Mouse (Mus musculus) gastrocnemius, postnatal 10 days (tissue): Measurements from ENCODE around the gene Xbp1. TPM values are rescaled to one million over a fixed set of nuclear protein-coding genes. Genes with fewer than 3 reads are reported as not detected.
"Not testable (repeated sequence)": the region's sequence is repeated elsewhere in the genome, so short reads cannot be mapped to it uniquely, and the experiment has no call there.

Source experiments
- DNase-seq: peaks from one replicate; pipeline ENCODE4 v3.0.0; 2021; ENCODE audit warnings: mixed read lengths
- long read RNA-seq, 2 experiments: library from polyadenylated mRNA; stranded (forward); transcript quantifications; one replicate each; pipeline ENCODE4 v2.0.0; 2021
- total RNA-seq, 2 experiments: library from RNA; stranded (reverse); gene quantifications; 2 replicates each; pipeline ENCODE4 v1.2.3; 2021

Xbp1 gene
- 10 to 100 TPM; 44.6 to 57.0 TPM for total RNA-seq
- long read RNA-seq, experiment 1, transcript Xbp1-201 (5 exons, 2,129 nt), result major isoform, 120 of 136 reads
- long read RNA-seq, experiment 1, partial matches to known transcripts, result 7 of 136 reads
- long read RNA-seq, experiment 1, other reads (novel, unspliced or antisense), result 5 of 136 reads
- long read RNA-seq, experiment 2, transcript Xbp1-201 (5 exons, 2,129 nt), result major isoform, 102 of 112 reads
- long read RNA-seq, experiment 2, partial matches to known transcripts, result 2 of 112 reads
- long read RNA-seq, experiment 2, other reads (novel, unspliced or antisense), result 8 of 112 reads

DNA sequence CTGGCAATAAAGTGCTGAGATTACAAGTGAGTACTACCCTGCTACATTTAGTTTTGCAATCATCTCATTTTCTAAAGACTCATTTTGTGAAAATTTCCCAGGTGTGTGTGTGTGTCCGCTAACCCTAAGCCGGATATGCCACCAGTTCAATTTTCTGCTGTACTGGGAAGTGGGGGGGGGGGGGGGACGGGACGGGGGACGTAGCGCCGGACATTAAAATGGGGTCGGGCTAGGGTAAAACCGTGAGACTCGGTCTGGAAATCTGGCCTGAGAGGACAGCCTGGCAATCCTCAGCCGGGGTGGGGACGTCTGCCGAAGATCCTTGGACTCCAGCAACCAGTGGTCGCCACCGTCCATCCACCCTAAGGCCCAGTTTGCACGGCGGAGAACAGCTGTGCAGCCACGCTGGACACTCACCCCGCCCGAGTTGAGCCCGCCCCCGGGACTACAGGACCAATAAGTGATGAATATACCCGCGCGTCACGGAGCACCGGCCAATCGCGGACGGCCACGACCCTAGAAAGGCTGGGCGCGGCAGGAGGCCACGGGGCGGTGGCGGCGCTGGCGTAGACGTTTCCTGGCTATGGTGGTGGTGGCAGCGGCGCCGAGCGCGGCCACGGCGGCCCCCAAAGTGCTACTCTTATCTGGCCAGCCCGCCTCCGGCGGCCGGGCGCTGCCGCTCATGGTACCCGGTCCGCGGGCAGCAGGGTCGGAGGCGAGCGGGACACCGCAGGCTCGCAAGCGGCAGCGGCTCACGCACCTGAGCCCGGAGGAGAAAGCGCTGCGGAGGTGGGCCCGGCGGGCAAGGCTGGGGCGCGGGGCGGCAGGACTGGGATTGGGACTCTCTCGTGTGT lies at the start of gene Xbp1:
Gene Xbp1 (plus strand): TSS at position 248 of the 854 bp plus-strand sequence.
- DNase-seq, result peak; percentile 98

DNA sequence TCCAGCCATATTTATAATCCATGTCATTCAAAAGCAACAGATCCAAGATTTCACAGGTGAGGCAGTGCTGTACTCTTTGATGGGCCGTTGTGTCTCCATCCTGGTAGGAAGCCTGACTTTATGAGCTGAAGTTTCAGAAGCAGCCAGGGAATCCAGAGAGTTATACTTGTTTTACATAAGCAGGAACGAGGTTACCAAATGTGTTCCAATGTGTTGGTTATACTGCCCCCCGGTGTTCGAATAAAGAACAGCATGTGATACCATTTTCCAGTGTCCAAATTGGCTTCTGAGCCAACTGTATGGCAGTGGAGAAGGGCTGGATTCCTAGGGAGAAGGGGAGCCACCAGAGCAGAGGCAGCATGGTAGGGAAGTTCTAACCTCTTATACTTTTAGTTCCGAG lies 46.3 kb upstream of the Xbp1 start:
- DNase-seq, result peak; percentile 54

- not testable (repeated sequence) for DNase-seq
Measured at GRCm38 (mm10) chr11:5475556-5476118, 44.8 kb upstream of the Xbp1 start.

DNA sequence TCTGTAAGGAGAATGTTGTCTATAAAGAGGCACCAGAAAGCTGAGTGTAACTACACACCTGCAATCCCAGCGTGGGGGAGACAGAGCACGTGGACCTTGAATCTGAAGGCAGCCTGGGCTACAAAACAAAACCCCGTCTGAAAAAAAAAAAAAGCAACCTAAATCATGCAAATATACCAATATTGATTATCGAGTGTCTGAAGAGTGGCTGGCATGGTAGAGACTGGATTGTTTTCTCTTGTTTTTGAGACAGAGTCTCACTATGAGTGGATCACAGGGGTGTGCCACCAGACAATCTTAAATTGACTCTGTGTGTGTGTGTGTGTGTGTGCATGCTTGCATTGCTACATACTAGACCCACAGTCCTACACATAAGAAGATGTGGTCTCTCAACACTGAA lies 43.7 kb upstream of the Xbp1 start:
- no peak for DNase-seq

- DNase-seq, result no peak
Measured at GRCm38 (mm10) chr11:5478193-5478592, 42.3 kb upstream of the Xbp1 start.

DNA sequence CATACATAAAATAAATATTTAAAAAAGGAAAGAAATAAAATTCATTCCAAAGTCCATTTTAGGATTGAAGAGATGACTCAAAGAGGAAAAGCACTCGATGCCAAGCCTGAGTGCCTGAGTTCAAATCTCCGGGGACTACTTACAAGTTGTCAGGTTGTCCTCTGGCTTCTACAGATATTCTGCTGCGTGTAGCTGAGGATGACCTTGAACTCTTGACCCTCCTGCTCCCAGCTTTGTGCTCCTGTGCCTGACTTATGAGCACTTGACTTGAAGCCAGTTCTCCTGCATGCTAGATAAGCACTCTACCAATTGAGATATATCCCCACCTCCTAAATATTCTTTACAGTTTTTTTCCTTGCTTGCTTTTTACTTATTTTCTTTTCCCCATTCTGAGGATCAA lies 41.6 kb upstream of the Xbp1 start:
- no peak for DNase-seq

DNA sequence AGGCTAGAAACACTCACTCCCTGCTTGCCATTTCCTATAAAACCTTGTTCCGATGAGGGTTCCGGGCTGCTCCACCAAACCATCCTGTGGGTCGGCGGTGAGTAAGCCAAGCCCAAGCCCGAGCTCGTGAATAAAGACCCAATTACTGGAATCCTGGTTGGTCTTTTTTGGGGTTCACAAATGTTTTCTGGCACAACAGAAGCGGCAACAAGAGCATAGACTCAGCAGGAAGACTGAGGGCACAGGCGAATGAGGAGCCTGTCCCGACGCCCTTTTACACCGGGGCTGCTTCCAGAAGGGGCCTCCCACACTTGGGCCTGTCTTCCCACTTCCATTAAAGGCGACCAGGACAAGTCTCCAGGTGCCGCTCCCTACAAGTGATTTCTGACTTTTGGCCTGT lies 37.9 kb upstream of the Xbp1 start:
- DNase-seq, result no peak

- DNase-seq, result peak; percentile 80
Measured at GRCm38 (mm10) chr11:5485193-5486011, 35.1 kb upstream of the Xbp1 start.

DNA sequence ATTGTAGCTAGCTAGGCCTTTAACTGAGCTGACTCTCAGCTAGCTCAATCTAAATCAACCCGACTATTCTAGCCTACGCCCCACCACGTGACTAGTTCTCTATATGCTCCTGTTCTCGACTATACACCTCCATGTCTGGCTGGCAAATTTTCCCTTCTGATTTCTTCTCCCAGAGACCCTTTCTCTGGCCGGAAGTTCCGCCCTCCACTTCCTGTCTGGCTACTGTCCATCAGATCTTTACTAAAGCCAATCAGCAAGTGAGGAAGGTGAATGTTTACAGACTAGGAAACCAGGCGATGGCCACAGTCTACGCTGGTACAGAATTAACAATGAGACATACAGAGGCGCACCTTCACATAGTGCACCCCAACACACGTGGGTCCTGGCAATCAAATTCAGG lies 31.0 kb upstream of the Xbp1 start:
- not testable (repeated sequence) for DNase-seq

DNA sequence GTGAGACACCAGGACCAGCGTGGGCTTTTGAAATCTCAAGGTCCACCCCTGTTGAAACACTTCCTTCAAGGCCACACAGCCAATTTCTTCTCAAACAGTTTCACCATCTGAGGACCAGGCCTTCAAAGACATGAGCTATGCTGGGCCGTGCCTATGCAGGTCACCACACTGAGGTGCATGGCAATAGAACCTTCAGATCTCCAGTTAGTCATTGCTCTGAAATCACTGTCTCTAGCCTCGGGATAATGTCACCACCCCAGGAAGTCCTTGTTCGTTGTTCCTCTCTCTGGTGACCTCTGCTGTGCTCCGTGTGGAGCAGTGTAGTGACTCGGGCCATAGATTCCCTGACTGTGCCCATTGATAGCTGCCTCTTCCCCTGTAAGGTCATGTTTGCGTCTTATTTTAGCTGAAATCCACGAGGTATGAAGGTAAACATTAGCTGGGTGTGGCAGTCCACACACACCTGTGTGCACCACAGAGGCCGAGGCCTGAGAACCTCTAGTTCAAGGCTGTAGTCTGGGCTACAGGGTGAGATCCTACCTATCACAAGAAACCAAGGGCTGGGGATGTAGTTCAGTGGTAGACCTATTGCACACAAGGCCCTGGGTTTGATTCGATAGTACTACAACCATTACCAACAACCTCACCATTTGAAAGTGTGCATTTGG lies 29.3 kb upstream of the Xbp1 start:
- DNase-seq, result no peak

GRCm38 (mm10) chr11:5491912-5492311 lies 28.5 kb upstream of the Xbp1 start:
- DNase-seq, result no peak

DNA sequence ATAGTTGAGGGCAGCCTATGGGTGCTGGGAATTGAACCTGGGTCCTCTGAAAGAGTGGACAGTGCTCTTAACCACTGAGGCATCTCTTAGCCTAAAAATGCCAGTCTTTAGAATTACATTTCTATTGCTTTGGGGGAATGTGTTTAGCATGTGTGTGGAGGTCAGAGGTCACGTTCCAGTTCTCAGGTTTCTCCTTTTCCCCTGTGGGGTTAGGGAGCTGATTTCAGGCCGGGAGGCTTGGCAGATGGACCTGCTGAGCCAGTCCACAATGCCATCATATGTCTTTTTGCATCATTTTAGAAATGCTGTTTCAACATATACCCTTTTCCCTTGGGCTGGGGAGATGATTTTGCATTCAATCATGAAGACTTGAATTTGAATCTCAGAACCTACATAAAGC lies 26.6 kb upstream of the Xbp1 start:
- no peak for DNase-seq

DNA sequence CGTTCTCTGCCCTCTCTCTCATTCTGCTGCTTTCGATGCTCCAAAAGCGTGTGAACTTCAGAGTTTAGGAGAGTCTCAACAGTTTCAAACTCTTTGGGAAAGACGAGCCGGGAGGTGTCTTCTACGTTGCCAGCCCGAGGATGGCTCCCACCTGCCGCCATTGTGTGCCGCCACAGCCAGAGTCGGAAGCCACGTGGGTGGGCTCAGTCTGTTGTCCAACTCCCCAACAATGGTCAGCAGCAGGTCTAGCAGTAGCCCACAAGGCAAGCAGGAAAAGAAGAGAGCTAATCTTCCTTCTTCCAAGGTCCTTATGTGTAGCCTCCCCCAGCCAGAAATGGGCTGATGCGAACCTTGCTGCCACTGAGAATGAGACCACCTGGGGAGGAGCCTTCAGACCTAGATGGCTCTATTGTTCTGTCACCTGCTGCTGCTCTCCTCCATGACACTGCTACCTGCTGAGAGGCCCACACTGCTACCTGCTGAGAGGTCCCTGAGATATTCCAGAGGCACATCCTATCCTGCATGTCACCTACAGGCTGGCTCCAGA lies 25.1 kb upstream of the Xbp1 start:
- DNase-seq, result no peak

DNA sequence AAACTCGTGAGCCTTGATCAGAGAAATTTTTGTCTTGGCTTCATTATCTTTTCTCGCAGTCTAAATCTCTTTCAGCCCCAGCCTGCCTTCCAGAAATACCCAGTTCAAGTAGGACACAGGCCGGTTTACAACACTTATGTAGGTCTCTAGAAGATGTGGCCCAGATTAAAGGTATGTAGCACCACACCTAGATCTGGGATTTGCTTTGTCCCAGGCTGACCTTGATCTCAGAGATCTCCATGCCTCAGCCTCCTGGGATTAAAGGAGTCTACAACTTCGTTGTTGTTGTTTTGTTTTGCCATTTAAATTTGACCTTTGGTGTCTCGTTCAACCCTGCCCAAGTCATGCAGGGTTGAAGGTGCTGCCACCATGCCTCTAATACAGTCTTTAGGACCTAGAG lies 24.6 kb upstream of the Xbp1 start:
- no peak for DNase-seq

- DNase-seq, result no peak
Measured at GRCm38 (mm10) chr11:5496559-5497248, 23.8 kb upstream of the Xbp1 start.

- no peak for DNase-seq
Measured at GRCm38 (mm10) chr11:5498422-5498821, 22.0 kb upstream of the Xbp1 start.

- no peak for DNase-seq
Measured at GRCm38 (mm10) chr11:5498931-5499661, 21.4 kb upstream of the Xbp1 start.

DNA sequence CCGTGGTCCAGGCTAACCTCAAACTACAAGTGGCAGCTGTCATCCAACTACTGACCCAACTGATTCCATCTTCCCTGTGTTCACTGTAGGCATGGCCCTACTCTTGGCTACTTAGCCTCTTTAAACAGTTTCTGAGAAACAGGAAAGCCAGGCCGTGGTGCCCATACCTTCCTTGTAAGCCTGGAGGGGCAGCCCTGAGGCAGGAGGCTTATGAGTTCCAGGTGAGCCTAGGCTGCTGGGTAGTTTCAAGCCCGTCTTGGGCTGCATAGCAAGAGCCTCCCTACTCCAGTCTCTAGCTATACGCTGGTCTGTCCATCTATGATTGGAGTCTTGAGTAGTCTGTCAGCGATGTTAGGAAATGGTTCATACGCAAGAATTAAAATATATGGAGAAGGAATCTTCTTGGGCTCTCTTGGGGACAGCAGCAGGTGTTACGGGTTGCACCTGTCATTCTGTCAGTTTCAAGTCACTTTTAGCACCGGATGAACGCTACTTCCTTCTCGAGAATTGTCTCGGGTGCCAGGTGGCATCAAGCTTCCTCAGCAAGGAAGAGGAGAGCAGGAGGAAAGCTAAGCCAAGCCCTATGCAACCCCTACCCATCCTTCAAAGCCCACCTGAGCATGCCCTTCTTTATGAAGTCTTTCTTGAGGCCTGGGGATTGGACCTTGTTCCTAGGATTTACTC lies 20.4 kb upstream of the Xbp1 start:
- no peak for DNase-seq

GRCm38 (mm10) chr11:5500903-5501741 lies 19.3 kb upstream of the Xbp1 start:
- DNase-seq, result no peak
